Mouse (Mus musculus): ENCODE measurements around the gene Duoxa1.
A peak's percentile ranks its signal among the peaks of the same experiment; 100 is the strongest.
"Not testable (repeated sequence)": the region's sequence is repeated elsewhere in the genome, so short reads cannot be mapped to it uniquely, and the experiment has no call there.

Duoxa1 gene

DNA sequence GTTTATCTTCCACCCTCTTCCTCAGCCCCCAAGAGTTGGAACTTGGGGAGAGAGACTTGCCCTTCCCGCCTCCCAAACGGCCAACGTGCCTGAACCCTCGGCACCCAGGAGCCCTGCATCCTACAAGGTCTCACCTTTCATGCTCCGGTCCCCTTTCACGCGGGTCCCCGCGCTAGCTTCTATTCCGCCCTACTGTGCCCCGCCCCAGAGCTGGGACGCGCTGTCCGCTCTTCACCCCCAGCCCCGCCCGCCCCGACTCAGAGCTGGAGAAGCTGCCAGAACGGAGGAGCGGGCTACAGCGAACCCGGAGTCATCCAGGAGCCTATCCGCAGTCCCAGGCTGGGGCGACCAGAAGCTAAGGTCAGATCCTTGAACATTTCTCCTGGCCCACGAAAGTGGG, at the start of gene Duoxa1:
TSS of gene Duoxa1 (minus strand) at position 195 of the 400 bp plus-strand sequence.
- DNase-seq (ENCODE audit: low read depth), result no peak

DNA sequence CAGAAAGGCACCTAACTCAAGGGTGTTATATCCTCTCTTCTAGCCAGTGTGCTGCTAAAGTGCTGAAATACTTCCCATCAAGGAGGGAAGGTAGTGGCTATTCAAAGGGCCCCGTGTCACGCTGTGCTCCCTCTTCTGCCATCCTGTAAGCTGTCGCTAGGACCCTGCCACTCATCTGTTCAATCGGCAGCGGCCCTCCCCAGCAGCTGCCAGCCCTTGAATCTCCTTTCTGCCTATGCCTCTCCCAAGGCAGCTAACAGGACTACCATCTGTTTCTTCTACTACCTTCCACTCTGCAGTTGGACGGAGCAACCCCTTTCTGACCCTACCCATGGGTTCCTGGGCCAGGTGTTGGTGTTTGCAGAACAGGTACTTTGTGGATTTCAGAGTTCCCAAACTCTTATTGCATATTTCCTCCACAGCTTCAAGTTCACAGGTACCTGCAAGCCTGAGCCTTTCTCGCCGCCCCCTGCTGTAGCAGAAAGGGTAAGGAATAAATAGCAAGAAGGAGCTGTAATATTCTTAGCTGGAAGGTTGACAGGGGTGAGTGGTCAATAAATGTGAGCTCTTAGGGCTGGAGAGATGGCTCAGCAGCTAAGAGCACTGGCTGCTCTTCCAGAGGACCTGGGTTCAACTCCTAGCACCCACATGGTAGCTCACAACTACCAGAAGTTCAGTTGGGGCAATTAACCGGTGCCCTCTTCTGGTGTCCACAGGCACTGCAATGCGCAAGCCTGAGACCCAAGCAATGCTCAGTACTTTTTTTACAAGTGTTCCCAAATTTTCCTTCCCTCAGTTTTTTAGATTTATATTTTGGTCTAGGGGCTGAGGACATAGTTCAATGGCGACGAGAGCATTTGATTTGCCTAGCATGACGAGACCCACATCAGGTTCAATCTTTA, 49.3 kb upstream of the Duoxa1 start:
- no peak for DNase-seq (ENCODE audit: low read depth)

DNA sequence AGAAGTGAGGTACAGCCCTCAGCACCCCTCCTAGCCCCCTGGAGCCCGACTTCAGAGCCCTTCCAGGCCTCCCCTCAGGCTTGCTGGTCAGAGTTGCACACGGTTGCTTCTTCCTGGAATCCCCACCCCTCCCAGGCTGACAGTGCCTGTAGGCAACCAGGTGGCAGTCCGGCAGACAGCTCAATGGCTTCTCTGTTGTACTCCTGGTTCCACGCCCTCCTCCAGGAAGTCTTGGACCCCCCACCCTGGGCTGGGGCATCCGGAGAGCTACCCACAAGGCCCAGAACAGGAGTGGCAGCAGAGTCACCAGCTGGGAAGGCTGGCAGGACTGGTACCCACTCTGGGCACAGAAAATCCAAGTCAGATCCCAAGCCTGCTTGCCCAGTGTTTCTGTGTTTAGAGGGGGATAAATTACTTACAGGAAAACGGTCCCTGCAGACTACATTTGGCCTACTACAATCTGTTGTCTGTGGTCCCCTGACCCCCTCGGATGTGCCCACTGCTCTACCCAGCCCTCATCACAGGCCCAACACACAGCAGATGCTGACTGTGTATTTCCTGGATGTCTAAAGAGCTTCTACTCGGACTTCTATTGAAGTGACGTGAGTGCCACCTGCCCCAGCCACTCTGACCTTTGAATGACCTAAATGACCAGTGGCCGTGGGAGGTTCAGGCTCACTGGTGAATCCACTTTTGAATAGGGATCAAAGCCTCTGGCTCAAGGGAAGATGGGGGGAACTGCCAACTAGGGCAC, 48.5 kb upstream of the Duoxa1 start:
- DNase-seq (ENCODE audit: low read depth), result no peak

DNA sequence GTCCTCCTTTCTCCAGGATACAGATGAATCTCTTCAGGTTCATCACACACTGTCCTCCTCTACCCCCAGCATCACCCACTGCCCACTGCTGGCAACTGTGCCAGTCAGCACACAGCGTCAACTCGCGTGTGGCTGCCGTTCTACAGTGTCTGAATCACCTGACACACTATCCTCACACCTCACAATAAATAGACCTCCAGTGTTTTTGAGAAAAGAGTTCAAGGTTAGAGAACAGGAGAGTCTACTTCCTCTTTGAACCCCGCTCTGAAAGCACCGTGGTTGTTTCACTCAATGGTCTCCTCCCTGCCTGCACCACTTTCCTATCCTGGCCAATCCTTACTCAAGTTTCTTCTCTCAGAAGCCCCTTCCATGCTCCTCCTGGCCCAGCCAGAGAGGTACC, 47.7 kb upstream of the Duoxa1 start:
- DNase-seq (ENCODE audit: low read depth), result no peak

DNA sequence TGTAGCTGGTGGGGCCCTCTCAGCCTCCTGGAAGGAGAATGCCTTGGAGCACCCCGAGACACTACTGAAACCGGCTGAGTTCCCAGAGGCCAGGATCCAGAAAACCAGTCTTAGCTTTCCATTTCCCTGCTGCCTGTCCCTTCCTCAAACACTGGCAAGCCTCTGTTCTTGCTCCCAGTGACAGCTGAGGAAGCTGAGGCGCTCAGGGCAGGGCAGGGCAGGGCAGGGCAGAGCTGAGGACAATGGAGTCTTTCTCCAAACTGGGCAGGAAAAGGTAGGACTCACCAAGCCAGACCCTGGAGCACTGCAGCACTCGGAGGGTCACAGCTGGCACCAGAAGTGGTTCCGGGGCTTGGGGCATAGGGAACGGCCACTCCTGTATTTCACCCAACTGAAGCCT, 46.8 kb upstream of the Duoxa1 start:
- no peak for DNase-seq (ENCODE audit: low read depth)

DNA sequence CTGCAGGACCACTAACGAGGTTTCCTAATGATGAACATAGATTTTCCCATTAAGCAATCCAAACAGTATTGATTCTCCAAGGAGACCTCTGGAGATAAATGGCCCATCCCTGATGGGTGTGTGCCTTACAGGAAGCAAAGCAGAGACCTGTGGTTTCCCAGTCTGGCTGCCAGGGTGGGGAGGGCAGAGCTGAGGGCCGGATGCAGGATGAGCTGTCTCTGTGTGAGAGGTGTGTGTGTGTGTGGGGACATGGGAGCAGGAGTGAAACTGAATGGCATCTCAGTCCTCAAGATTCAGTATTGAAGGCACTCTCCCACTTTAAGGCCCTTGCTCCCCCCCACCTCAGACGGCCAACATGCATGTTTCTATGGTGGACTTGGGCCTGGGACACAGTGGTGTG, 42.7 kb upstream of the Duoxa1 start:
- no peak for DNase-seq (ENCODE audit: low read depth)

DNA sequence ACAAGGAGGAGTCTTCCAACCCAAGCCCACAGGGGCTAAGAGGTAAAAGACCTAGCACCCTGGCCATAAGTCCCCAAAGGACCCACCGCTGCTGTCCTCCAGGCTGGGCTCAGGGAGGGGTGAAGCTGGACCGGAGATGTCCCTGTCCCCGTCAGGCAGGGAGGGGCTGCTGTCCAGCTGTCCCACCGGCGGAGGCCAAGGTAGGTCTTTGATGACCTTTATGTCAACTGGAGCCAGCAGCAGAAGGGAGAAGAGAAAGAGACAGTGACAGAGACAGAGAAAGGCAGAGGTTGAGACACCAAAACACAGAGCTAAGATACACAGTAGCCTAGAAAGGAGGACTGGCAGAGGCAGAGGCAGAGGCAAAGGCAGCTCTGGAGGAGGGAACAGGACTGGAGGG, 41.9 kb upstream of the Duoxa1 start:
- no peak for DNase-seq (ENCODE audit: low read depth)

DNA sequence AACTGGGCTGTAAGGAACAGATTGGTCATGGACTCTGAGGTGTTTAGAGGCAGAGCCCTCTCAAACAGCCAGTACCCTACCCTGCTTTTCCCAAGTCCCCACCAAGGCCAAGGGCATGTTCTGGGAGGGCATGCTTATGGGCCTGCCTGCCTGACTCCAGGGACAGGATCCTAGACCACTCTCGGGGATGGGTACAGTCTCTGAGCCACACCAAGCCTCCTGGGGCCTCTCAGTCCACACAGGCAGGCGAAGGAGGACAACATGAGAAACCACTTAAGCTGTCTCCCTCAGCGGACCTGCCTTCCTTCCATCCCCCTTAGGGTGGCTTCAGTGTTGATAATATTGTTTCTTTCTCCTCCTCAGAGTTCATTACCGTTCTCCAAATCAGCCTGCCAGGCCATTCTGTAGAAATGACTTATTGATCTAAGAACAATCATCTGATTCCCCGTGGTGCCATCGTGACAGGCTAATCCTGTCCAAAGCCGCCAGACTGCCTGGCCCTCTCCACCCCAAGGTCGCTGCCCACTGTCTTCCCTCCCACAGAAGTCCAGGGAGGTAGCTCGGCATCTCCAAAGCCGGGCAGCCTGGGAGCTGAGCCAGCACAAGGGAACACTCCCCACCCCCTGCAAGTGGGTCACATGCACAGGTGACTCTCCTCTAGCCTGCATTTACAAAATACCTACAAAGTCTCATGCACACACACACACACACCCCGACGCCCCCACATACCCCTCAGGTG, 40.8 kb upstream of the Duoxa1 start:
- no peak for DNase-seq (ENCODE audit: low read depth)

DNA sequence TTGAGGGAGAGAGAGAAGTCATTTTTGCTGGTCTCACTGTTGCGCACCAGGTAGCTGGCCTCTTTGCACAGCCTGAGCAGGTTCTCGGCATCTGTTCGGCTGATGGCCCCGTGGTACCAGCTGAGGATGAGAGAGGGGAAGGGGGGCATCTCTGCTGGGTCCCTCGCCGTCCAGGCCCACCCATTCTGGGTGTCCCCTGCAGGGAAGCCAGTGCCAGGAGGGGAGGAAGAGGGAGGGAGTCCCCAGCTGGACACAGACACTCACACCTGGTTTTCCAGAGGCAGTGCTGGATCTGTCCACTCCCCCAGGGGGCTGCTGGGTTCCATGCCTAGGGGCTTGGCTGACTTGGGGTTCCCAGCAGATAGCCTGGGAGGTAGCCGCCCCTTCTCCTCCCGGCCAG, 40.2 kb upstream of the Duoxa1 start:
- no peak for DNase-seq (ENCODE audit: low read depth)

DNA sequence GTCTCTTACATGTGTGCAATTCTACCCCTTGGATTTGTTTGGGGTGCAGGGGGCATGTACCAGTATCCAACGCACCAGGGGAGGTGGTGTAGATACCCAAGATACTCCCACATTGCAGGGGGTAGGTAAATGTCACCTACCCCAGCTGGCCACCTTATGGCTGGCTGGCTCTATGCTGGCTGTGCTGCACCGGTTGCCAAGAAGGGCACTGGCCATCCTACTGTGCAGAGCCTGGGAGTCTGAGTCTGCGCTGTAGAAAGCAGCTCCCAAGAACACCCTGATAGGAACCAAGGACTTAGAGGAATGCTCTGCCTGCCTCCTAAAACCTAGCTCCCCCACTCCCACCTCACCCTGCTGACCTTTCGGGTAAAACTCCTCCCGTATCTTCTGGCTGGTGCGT, 39.5 kb upstream of the Duoxa1 start:
- no peak for DNase-seq (ENCODE audit: low read depth)

DNA sequence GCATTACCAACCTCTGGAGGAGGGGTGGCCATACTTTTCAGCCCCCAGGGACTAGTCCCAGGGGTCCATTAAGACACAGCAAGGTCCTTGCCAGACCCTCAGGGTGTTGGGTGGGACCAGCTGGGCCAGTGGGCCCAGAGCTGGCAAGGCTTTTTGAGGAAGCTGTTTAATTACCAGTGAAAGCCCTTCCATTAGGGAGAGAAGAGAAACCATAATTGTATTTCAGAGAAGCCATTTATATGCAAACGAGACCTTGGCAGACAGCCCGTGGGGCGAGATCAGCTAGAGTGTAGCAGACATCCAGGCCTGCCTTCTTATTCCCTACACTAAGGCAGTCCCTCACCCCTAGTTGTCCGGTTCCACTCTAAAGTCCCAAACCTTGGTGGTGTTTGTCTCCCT, 38.4 kb upstream of the Duoxa1 start:
- no peak for DNase-seq (ENCODE audit: low read depth)

DNA sequence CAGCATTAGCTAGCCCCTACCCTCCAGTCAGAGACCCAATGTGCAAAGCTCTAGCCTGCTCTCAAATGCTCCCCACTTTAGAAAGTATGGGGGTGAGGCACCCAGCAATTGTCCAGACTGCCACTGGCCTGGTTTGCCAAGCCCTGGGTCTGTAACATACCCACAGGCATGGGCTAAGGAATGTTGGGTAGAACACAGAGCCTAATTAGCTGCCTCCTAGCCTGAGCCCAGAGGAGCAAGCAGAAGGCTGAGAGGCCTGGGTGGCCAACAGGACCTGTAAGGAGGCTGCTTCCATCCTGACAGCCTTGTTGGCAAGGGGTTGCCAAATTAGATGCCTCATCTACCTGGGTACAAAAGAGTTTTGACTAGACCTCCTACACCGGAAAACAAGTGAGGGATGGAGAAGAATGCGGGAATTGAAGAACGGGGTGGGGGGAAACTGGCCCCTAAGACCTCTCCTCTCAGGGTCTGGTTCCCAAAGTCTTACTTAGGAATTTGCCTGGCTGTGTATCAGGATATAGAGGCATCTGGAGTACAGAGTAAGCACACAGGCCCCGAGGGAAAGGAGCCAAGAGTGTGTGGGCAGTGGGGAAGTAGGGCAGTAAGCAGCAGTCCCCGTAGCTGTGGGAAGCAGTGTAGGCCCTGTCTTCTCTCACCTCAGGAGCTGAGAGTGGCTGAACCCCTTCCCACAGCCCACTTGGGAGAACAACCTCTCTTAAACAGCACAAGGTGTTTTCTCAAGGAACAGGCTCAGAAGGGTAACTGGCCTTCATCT, 37.8 kb upstream of the Duoxa1 start:
- DNase-seq (ENCODE audit: low read depth), result peak; percentile 44

DNA sequence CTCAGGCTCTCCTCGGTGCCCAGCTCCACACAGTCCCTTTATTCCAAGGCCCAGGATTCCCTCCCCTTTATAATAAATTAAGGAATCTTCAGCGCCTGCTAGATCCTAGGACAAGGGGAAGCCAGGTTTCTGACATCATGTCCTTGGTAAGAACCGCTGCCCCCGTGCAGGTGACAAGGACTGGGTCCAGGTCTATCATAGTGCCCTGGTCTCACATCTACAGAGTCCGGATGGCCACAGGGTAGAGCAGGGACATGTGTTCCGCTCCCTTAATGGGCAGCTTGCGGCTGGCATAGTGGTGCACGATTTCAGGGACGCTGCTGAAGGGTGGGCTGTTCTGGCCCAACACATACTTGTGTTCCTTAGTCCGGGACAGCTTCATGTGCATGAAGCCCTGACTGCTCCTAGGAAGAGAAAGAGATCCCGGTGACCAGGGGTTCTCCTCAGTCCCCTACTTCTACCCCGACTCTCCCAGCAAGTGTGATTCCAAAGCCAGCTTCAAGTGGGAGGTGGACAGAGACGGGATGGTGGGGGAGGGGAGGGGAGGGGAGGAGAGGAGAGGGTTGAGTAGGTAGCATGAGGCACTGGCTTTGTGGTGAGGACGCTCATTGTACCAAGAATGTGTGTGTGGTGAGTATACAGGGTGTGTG, 35.7 kb upstream of the Duoxa1 start:
- DNase-seq (ENCODE audit: low read depth), result no peak

DNA sequence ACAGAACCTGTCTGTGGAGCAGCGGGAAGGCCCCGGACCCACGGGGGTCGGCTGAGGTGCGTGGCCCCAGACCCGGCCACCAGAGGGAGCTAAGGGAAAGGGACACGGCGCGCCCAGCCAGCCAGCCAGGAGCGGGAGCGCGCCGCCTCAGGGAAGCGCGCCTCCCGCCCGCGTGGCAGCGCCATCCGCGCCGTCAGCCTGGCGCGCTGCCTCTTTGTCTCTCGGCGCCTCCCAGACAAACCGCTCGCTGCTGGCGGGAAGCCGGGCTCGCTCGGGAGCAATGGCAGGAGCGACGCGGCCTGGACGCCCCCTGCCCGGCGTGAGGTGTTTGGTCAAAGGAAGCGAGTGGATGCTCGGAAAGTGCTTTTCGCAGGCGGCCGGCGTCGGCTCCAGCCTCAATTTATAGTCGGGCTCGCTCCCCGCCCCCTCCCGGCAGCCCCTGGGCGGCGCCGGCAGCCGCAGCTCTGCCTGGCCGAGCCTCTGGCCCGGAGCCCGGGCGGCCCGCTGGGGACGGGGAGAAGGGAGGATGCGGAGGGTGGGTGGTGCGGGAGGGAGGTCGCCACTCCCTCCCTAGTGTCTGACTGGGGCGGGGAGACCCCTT, 35.1 kb upstream of the Duoxa1 start:
- no peak for DNase-seq (ENCODE audit: low read depth)

DNA sequence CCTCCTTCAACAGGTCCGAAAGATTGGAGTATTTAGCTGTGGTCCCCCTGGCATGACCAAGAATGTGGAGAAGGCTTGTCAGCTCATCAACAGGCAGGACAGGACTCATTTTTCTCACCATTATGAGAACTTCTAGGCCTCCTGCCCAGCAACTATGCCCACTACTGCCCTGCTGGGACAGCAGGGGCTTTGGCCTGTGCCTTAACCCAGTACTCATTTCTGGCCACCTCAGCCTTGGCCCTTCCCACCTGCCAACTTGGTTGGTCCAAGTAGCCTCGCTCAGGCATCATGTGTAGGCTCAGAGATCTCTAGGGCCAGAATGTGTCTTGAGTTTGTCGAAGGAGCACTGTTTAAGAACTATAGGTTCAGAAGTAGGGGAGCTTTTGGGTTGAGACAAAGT, 33.7 kb upstream of the Duoxa1 start:
- DNase-seq (ENCODE audit: low read depth), result no peak

DNA sequence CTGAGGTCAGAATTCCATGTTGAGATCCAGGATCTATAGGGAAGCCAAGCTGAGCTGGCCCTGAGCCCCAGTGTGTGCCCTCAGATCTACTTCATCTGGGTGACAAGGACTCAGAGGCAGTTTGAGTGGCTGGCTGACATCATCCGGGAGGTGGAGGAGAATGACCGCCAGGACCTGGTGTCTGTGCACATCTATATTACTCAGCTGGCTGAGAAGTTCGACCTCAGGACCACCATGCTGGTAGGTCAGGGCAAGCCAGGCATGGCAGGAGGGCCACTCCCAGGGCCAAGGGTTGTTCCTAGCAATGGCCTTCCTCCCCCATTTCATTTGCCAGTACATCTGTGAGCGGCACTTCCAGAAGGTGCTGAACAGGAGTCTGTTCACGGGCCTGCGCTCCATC, 32.6 kb upstream of the Duoxa1 start:
- not testable (repeated sequence) for DNase-seq (ENCODE audit: low read depth)

DNA sequence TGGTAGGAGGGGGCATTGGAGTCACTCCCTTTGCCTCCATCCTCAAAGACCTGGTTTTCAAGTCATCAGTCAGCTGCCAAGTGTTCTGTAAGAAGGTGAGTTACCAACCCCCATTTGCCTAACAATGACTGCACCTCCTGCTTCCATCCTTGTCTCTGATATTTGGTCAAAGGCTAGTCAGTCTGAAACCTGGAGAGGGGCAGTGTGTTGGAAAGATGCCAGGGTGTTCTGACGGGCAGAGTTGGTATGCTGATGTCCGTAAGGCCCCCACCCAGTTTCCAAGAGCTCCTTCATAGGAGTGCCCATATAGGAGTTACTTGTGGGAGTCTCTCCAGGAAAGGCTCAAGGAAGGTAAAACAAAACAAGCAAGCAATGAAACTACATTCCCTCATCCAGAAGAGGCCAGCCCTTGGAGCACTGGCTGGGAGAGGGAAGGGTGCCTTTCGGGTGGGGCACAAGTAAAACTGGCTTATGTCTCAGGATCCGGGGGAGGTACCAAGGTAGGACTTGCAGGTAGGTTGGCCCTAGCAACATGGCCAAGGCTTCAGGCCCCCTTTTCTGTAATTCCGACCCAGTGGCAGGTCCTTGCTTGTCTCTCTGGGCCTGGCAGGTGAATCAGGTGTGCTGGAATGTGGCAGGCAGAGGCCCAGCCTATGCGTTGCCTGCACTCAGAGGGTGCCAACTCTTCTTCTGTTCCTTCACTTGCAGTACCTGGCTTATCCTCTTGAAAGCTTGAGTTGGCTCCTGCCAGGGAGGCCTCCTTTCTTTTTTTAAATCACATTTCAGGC, 31.8 kb upstream of the Duoxa1 start:
- no peak for DNase-seq (ENCODE audit: low read depth)

DNA sequence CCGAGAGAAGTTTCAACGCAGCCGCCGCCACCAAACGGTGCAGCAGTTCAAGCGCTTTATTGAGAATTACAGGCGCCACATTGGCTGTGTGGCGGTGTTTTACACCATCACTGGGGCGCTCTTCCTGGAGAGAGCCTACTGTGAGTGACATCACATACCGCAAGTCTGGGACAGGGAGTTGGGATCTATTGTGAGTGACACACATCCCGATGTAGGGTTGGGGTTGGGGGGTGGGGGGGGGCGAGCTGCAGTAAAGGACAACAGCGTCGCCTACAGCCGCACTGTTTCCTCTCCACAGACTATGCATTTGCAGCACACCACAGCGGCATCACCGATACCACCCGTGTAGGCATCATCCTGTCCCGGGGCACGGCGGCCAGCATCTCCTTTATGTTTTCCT, 23.8 kb upstream of the Duoxa1 start:
- DNase-seq (ENCODE audit: low read depth), result no peak

DNA sequence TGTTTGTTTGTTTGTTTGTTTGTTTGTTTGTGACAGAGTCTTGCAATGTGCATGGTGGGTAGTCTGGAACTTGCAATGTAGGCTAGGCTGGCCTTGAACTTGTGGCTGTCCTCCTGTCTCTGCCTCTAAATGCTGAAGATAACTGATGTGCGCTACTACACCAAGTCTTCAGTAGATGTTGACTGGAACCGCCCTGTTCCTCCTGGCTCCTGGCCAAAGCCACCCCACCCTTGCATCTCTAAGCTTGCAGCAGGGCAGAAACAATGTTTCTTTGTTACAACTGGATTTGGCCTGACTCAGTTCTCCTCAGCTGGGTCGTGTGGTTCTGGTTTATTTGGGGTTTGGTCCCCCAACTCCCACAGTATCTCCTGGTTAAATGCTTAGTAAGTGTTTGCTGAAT, 20.6 kb upstream of the Duoxa1 start:
- no peak for DNase-seq (ENCODE audit: low read depth)

DNA sequence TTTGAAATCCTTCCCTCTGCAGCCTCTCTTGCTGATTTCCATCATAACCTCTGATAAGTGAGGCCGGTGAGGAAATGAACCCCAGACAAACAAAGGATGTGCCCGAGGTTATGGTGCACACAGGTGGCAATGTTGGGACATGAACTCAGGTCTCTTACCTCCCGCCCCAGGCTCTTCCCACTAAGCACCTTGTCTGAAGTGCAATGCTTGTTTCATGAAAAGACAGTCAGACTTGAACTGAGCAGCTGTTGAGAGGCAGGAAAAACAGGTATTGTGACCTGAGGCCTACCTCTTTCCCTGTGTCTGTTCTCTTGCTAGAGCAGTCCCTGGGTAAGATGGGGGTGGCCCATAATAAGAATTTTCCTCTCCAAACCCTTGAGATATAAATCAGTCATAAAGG, 18.7 kb upstream of the Duoxa1 start:
- no peak for DNase-seq (ENCODE audit: low read depth)

Data from fibroblast of lung, adult 2 months (primary cell).